Mouse (Mus musculus) E14TG2a.4 (cell line): ENCODE data around the gene Carmil3.

Experiments used
- CTCF ChIP-seq: conservative IDR thresholded peaks from 2 replicates; pipeline ENCODE4 v1.5.1; 2014; ENCODE audit warnings: low read length
- NANOG ChIP-seq: IDR thresholded peaks from 2 replicates; pipeline ENCODE4 v1.6.1; 2014; ENCODE audit warnings: borderline replicate concordance, low read length, mixed read lengths

DNA sequence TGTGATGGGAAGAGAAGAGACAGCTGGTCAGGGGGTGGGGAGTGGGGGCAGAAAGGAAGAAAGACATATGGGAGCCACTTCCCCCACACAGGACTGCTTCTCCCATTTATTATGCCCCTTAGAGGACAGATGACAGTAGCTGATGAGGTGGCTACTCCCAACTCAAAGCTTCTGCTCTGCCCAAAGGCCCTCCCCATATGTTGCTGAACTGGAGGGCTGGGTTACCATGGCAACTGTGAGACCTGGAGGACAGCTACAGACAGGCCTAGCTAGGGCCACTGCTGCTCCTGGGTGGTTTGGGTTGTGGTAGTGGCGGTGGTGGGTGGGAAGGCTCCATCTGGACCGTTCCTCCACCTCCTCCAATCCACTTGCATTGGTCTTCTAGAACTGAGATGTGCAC is 28.4 kb downstream of the Carmil3 start:
- no peak for TF ChIP-seq CTCF
- no peak for TF ChIP-seq NANOG
